ENCODE assay signal across 19 mouse cellular contexts in genomic region chr13:90498978-90499377, GRCm38 (mm10).
"Had no signal": no experiment of that assay in that cellular context is flagged by ENCODE, and none has a peak within 500 bp of the region (broad histone marks: within the 10 kb centered on the region; RNA-seq: fewer than 3 reads in every experiment).

No protein-coding gene starts in this region.

- DNase-seq: lung, adult 18-20 months; lung, embryonic 14.5 days; lung, postnatal 10 days; midbrain, embryonic 14.5 days; retina, postnatal 1 day; right cerebral cortex, adult 18-20 months; right cerebral cortex, postnatal 25 days; right cerebral cortex, postnatal 4 days; spleen, adult 18-20 months; thymus, adult 18-20 months; thymus, postnatal 14 days; thymus, postnatal 36 days had no signal

- H3K4me1 ChIP-seq: midbrain, embryonic 12.5 days; neural tube, embryonic 13.5 days; neural tube, embryonic 15.5 days had no signal

- H3K36me3 ChIP-seq: midbrain, embryonic 10.5 days; midbrain, embryonic 12.5 days; neural tube, embryonic 13.5 days; neural tube, embryonic 15.5 days had no signal

- H3K27ac ChIP-seq: macrophage; midbrain, embryonic 10.5 days; midbrain, embryonic 12.5 days; neural tube, embryonic 13.5 days; neural tube, embryonic 15.5 days had no signal

- H3K4me3 ChIP-seq: midbrain, embryonic 10.5 days; midbrain, embryonic 12.5 days; myocyte; neural tube, embryonic 13.5 days; neural tube, embryonic 15.5 days had no signal

- H3K9me3 ChIP-seq: midbrain, embryonic 10.5 days; midbrain, embryonic 12.5 days; neural tube, embryonic 13.5 days; neural tube, embryonic 15.5 days had no signal

- ATAC-seq: midbrain, embryonic 16.5 days had no signal

- H3K9ac ChIP-seq: lung, embryonic 14.5 days; midbrain, embryonic 12.5 days; neural tube, embryonic 13.5 days; neural tube, embryonic 15.5 days had no signal

- H3K27me3 ChIP-seq: midbrain, embryonic 12.5 days; neural tube, embryonic 13.5 days; neural tube, embryonic 15.5 days had no signal
